Mouse (Mus musculus) CH12.LX (cell line): ENCODE measurements around the gene Gata2. TPM values are rescaled to one million over a fixed set of nuclear protein-coding genes. Genes with fewer than 3 reads are reported as not detected.

Experiments
- DNase-seq: peaks from one replicate; pipeline ENCODE4 v3.0.0-alpha.2; 2013; ENCODE audit errors: extremely low read depth
- H3K27ac ChIP-seq: 2 replicates; pipeline ENCODE4 v1.5.1; 2012; ENCODE audit warnings: low read depth, mild to moderate bottlenecking, control low read depth, moderate library complexity; ENCODE audit not compliant: insufficient read depth
- H3K27me3 ChIP-seq: replicated peaks from 2 replicates; pipeline ENCODE3; 2012; ENCODE audit warnings: inconsistent platforms
- H3K36me3 ChIP-seq, 2 experiments: replicated peaks in 1 of 2; 2 replicates each; pipeline versions ENCODE3 to v1.6.1; 2012; ENCODE audit warnings: inconsistent platforms in 1 of 2, low read length in 1 of 2, mild to moderate bottlenecking in 1 of 2, mixed read lengths in 1 of 2, moderate library complexity in 1 of 2; ENCODE audit not compliant: control insufficient read depth in 1 of 2, insufficient read depth in 1 of 2
- H3K4me1 ChIP-seq, 2 experiments: 2 replicates each; pipeline ENCODE4 v1.6.1; 2012; ENCODE audit warnings: inconsistent platforms in 1 of 2, moderate library complexity in 1 of 2; ENCODE audit not compliant: insufficient read depth in 2 of 2, control insufficient read depth in 1 of 2
- H3K4me2 ChIP-seq: 2 replicates; pipeline ENCODE4 v1.6.1; 2012; ENCODE audit warnings: low read depth, mild to moderate bottlenecking, control low read depth; ENCODE audit not compliant: poor library complexity, insufficient read depth, severe bottlenecking
- H3K4me3 ChIP-seq, 3 experiments: fragments of 150-350 bp in 1 of 3; sonication (generic) in 1 of 3; replicated peaks in 1 of 3; 2 replicates each; pipeline versions ENCODE3 to v1.5.1; 2011 to 2012; ENCODE audit warnings: low read depth in 2 of 3, low read length in 2 of 3, mild to moderate bottlenecking in 2 of 3, moderate library complexity in 2 of 3, control low read depth in 1 of 3, improper control_type of control experiment in 1 of 3, inconsistent platforms in 1 of 3, mixed read lengths in 1 of 3; ENCODE audit not compliant: poor library complexity in 1 of 3
- H3K79me2 ChIP-seq: replicated peaks from 2 replicates; pipeline ENCODE4 v1.6.1; 2012; ENCODE audit warnings: mild to moderate bottlenecking, moderate library complexity; ENCODE audit not compliant: control insufficient read depth, poor library complexity, insufficient read depth, severe bottlenecking; ENCODE audit errors: extremely low read depth
- H3K9ac ChIP-seq: 2 replicates; pipeline ENCODE4 v1.6.1; 2012; ENCODE audit warnings: low read depth, mild to moderate bottlenecking, control low read depth, moderate library complexity; ENCODE audit not compliant: insufficient read depth
- H3K9me3 ChIP-seq: replicated peaks from 2 replicates; pipeline ENCODE3; 2012; ENCODE audit warnings: low read length, inconsistent platforms, mixed read lengths
- BHLHE40 ChIP-seq: IDR thresholded peaks from 2 replicates; pipeline ENCODE4 v1.6.1; 2011; ENCODE audit warnings: mild to moderate bottlenecking, low read depth, low read length, improper control_type of control experiment
- CHD1 ChIP-seq: IDR thresholded peaks from 2 replicates; pipeline ENCODE4 v1.6.1; 2012; ENCODE audit warnings: low read depth, low read length, improper control_type of control experiment, inconsistent platforms
- CHD2 ChIP-seq: IDR thresholded peaks from 2 replicates; pipeline ENCODE4 v1.6.1; 2011; ENCODE audit warnings: low read length, improper control_type of control experiment
- CTCF ChIP-seq, 2 experiments: IDR thresholded peaks in 1 of 2; conservative IDR thresholded peaks in 1 of 2; 2 replicates each; pipeline ENCODE4 v1.5.1; 2011 to 2012; ENCODE audit warnings: low read depth in 2 of 2, low read length in 2 of 2, improper control_type of control experiment in 1 of 2, inconsistent platforms in 1 of 2, mild to moderate bottlenecking in 1 of 2, moderate library complexity in 1 of 2
- E2F4 ChIP-seq: IDR thresholded peaks from 2 replicates; pipeline ENCODE4 v1.6.1; 2011; ENCODE audit warnings: low read depth, low read length, improper control_type of control experiment; ENCODE audit not compliant: insufficient replicate concordance
- GABPA ChIP-seq: IDR thresholded peaks from 2 replicates; pipeline ENCODE4 v1.6.1; 2012; ENCODE audit warnings: low read depth, low read length, improper control_type of control experiment, inconsistent platforms; ENCODE audit not compliant: insufficient replicate concordance
- JUND ChIP-seq: conservative IDR thresholded peaks from 2 replicates; pipeline ENCODE4 v1.6.1; 2011; ENCODE audit warnings: low read depth, low read length, improper control_type of control experiment
- MAFK ChIP-seq: IDR thresholded peaks from 2 replicates; pipeline ENCODE4 v1.6.1; 2011; ENCODE audit warnings: low read length, improper control_type of control experiment; ENCODE audit not compliant: insufficient replicate concordance
- MAX ChIP-seq: IDR thresholded peaks from 2 replicates; pipeline ENCODE4 v1.6.1; 2011; ENCODE audit warnings: low read length, improper control_type of control experiment
- MEF2A ChIP-seq: IDR thresholded peaks from 2 replicates; pipeline ENCODE4 v1.6.1; 2014; ENCODE audit warnings: low read depth, mild to moderate bottlenecking, inconsistent platforms, low read length, improper control_type of control experiment, borderline replicate concordance
- MXI1 ChIP-seq: IDR thresholded peaks from 2 replicates; pipeline ENCODE4 v1.6.1; 2011; ENCODE audit warnings: mild to moderate bottlenecking, low read depth, low read length, improper control_type of control experiment
- POLR2AphosphoS2 ChIP-seq: IDR thresholded peaks from 2 replicates; pipeline ENCODE4 v1.6.1; 2011; ENCODE audit warnings: low read depth, low read length, improper control_type of control experiment
- RCOR1 ChIP-seq: conservative IDR thresholded peaks from 2 replicates; pipeline ENCODE4 v1.6.1; 2012; ENCODE audit warnings: low read depth, mild to moderate bottlenecking, inconsistent platforms, low read length, improper control_type of control experiment
- SIN3A ChIP-seq: IDR thresholded peaks from 2 replicates; pipeline ENCODE4 v1.6.1; 2012; ENCODE audit warnings: low read length, improper control_type of control experiment, inconsistent platforms
- TCF12 ChIP-seq: IDR thresholded peaks from 2 replicates; pipeline ENCODE4 v1.6.1; 2014; ENCODE audit warnings: low read depth, mild to moderate bottlenecking, inconsistent platforms, low read length, improper control_type of control experiment
- USF2 ChIP-seq: conservative IDR thresholded peaks from 2 replicates; pipeline ENCODE4 v1.6.1; 2011; ENCODE audit warnings: low read depth, low read length, improper control_type of control experiment
- ZNF384 ChIP-seq: IDR thresholded peaks from 2 replicates; pipeline ENCODE4 v1.6.1; 2012; ENCODE audit warnings: low read depth, low read length, improper control_type of control experiment, inconsistent platforms
- dilution Hi-C: fragments of 300-500 bp; cut with MboI; formaldehyde crosslinking; loops from 2 replicates; pipeline ENCODE4 v1.14.3; 2020; ENCODE audit warnings: low sequenced_read_pairs; ENCODE audit not compliant: extremely low pct_unique_long_range_greater_than_20kb, extremely low pct_ligation_motif_present
- in situ Hi-C: fragments of 300-500 bp; cut with MboI; formaldehyde crosslinking; loops from 3 replicates; pipeline ENCODE4 v1.14.3; 2019; ENCODE audit warnings: low sequenced_read_pairs, low pct_ligation_motif_present, low pct_unique_long_range_greater_than_20kb, mixed read lengths
- polyA plus RNA-seq: library from polyadenylated mRNA; unstranded; fragments of >175 nt; gene quantifications from 2 replicates; pipeline ENCODE4 v1.2.1, GENCODE M21; 2012; ENCODE audit warnings: low read depth; ENCODE audit not compliant: insufficient read length
- total RNA-seq, 2 experiments: library from RNA; depleted of rRNA; stranded (reverse); fragments of 300-350 nt in 1 of 2; fragments of >200 nt in 1 of 2; gene quantifications; 2 replicates each; pipeline ENCODE4 v1.2.3; 2012 to 2014

The Gata2 gene
- total and polyA plus RNA-seq, 3 experiments, result not detected

GRCm38 (mm10) chr6:88200693-88201609 is 7.3 kb downstream of the Gata2 start:
- H3K9ac ChIP-seq, result no peak overlapping the region
- H3K4me2 ChIP-seq, result no peak overlapping the region
- peaks cover 39% of the 10 kb centered on the region for H3K27me3 ChIP-seq
- H3K4me1 ChIP-seq, result peaks cover 0 to 11% of the 10 kb centered on the region in 2 experiments; a peak in 3 of 4 replicates
- H3K4me3 ChIP-seq, result no peak overlapping the region
- dilution Hi-C loops, result no loop called here
- H3K27ac ChIP-seq, result no peak overlapping the region
- DNase-seq, result no peak
- H3K36me3 ChIP-seq, result no peaks in the 10 kb centered on the region
- H3K79me2 ChIP-seq, result no peaks in the 10 kb centered on the region
- TF ChIP-seq TCF12, result no peak
- no peak for TF ChIP-seq SIN3A
- TF ChIP-seq POLR2AphosphoS2, result no peak
- TF ChIP-seq MAFK, result no peak
- TF ChIP-seq GABPA, result no peak
- no peak for TF ChIP-seq E2F4
- no peak for TF ChIP-seq JUND
- TF ChIP-seq BHLHE40, result no peak
- no peak for TF ChIP-seq USF2
- in situ Hi-C loops, result no loop called here
- peaks cover 12% of the 10 kb centered on the region for H3K9me3 ChIP-seq

- Histone ChIP-seq H3K27ac (no peak overlapping the region), H3K9me3 (peaks cover 9% of the 10 kb centered on the region), H3K4me2 (no peak overlapping the region), H3K4me3 (no peak overlapping the region), H3K4me1 (peaks cover 0 to 13% of the 10 kb centered on the region in 2 experiments; a peak in 3 of 4 replicates), H3K36me3 (no peaks in the 10 kb centered on the region), H3K79me2 (no peaks in the 10 kb centered on the region), H3K27me3 (peaks cover 39% of the 10 kb centered on the region), H3K9ac (no peak overlapping the region)
- TF ChIP-seq CTCF (conservative IDR thresholded peaks at IDR 0.05 in 1 of 2, IDR thresholded peaks at IDR 0.05 in 1 of 2; ENCODE audit: low read depth in 2 of 2, low read length in 2 of 2) (no peak), MAX (no peak), RCOR1 (no peak), MXI1 (no peak), MEF2A (no peak), GABPA (no peak), ZNF384 (no peak), CHD1 (no peak), CHD2 (no peak)
- in situ Hi-C loops (no loop called here), dilution Hi-C loops (no loop called here)
- no peak for DNase-seq
These were observed 8.4 kb downstream of the Gata2 start for GRCm38 (mm10) chr6:88201926-88202700.
